Mouse (Mus musculus) kidney, postnatal 0 days (tissue): ENCODE results near the gene Ddc. TPM values are rescaled to one million over a fixed set of nuclear protein-coding genes. Genes with fewer than 3 reads are reported as not detected.

Experiments used
- ATAC-seq: fragments of 200-750 bp; cut with Nextera tagmentation; replicated peaks from 2 replicates; pipeline ENCODE4 v1.8.0; 2017; ENCODE audit warnings: low read depth, moderate number of reproducible peaks, moderate TSS enrichment, moderate library complexity; ENCODE audit not compliant: low FRiP score
- DNase-seq: peaks from one replicate; pipeline ENCODE4 v3.0.0-alpha.2; 2016; ENCODE audit warnings: low spot score
- H3K27ac ChIP-seq: fragments of 300-500 bp; sonication (generic); 2 replicates; pipeline ENCODE4 v1.5.1; 2014; ENCODE audit warnings: mild to moderate bottlenecking
- H3K27me3 ChIP-seq: fragments of 300-500 bp; sonication (generic); 2 replicates; pipeline ENCODE4 v1.6.1; 2014; ENCODE audit warnings: low read length, mixed read lengths; ENCODE audit not compliant: insufficient read depth
- H3K36me3 ChIP-seq: fragments of 300-500 bp; sonication (generic); 2 replicates; pipeline ENCODE4 v1.6.1; 2014; ENCODE audit warnings: low read length, mixed read lengths; ENCODE audit not compliant: insufficient read depth
- H3K4me1 ChIP-seq: fragments of 300-500 bp; sonication (generic); replicated peaks from 2 replicates; pipeline ENCODE4 v1.6.1; 2014; ENCODE audit warnings: antibody characterized with exemption, low read length, mixed read lengths; ENCODE audit not compliant: insufficient read depth
- H3K4me2 ChIP-seq: fragments of 300-500 bp; sonication (generic); 2 replicates; pipeline ENCODE4 v1.6.1; 2014; ENCODE audit warnings: mild to moderate bottlenecking, low read length, moderate library complexity, mixed read lengths
- H3K4me3 ChIP-seq: fragments of 300-500 bp; sonication (generic); replicated peaks from 2 replicates; pipeline ENCODE4 v1.5.1; 2014; ENCODE audit warnings: low read depth, low read length
- H3K9ac ChIP-seq: fragments of 300-500 bp; sonication (generic); 2 replicates; pipeline ENCODE4 v1.6.1; 2014; ENCODE audit warnings: low read depth, low read length
- H3K9me3 ChIP-seq: fragments of 300-500 bp; sonication (generic); replicated peaks from 2 replicates; pipeline ENCODE4 v1.6.1; 2016; ENCODE audit warnings: low read length, inconsistent platforms, mixed read lengths
- CTCF ChIP-seq: IDR thresholded peaks from 2 replicates; pipeline ENCODE4 v1.5.1; 2016; ENCODE audit warnings: antibody characterized with exemption, low read depth, mild to moderate bottlenecking, moderate library complexity
- WGBS: fragments of 180-500 bp; shearing (Covaris S2); extraction: QIAGEN DNeasy Blood & Tissue Kit; methylation state at CpG from one replicate; pipeline ENCODE4 v1.1.7; 2014; 5-methylcytosine and 5-hydroxymethylcytosine counted together
- polyA plus RNA-seq: library from polyadenylated mRNA; unstranded; fragments of >200 nt; fragmentation: Nextera tagmentation; extraction: Ambion mirVana; gene quantifications from 2 replicates; pipeline ENCODE4 v1.2.1, GENCODE M21; 2015

Gene Ddc
- polyA plus RNA-seq, 1 experiment from 2014 or later, result 17.4 TPM

DNA sequence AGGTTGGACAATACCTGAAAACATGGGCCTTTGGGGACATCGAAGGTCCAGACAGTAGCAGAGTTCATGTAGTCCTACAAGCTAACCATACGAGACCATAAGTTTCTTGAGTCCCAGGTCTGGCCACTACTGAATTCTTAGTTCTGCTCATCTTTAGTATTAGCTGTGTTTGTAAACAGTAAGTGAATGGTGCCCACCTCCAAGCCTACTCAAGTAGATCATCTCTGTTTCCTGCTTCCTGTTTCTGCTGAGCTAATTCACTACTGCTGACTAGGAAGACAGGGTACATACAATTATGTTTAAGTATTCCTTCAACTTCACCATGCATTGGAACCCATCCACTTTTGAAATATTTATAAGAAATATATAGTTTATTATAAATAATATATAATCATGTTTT is 129.9 kb downstream of the Ddc start:
- TF ChIP-seq CTCF, result no peak
- no peak overlapping the region for H3K4me3 ChIP-seq
- DNase-seq (no peak), ATAC-seq (no peak)
- no peak overlapping the region for H3K27ac ChIP-seq
- WGBS, result 79% methylated on average over 2 of the region's 2 CpGs
- no peaks in the 10 kb centered on the region for H3K4me1 ChIP-seq
- no peak overlapping the region for H3K4me2 ChIP-seq
- H3K9me3 ChIP-seq, result no peaks in the 10 kb centered on the region
- no peaks in the 10 kb centered on the region for H3K36me3 ChIP-seq
- no peak overlapping the region for H3K9ac ChIP-seq
- H3K27me3 ChIP-seq, result no peaks in the 10 kb centered on the region

DNA sequence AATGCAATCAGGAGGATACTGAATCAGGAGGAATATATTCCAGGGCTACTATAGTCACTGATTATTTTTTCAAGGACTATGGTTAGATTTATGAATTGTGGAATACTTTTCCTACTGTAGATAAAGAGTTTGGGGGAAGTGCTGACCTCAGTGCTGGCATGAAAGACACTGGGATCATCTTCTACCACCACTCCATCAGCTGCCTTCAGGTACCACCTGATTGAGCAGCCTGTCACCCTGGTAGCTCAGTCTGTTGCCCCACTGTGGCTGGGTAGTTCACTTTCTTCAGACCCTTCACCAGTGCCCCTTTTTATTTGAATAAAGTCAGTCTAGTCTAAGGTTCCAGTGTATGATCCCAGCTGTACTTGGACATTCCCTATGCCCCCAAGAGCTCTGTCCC is 131.2 kb downstream of the Ddc start:
- no peak for DNase-seq
- no peaks in the 10 kb centered on the region for H3K27me3 ChIP-seq
- no peak overlapping the region for H3K9ac ChIP-seq
- no peaks in the 10 kb centered on the region for H3K4me1 ChIP-seq
- H3K27ac ChIP-seq, result no peak overlapping the region
- H3K4me3 ChIP-seq, result no peak overlapping the region
- ATAC-seq, result no peak
- H3K4me2 ChIP-seq, result no peak overlapping the region
- TF ChIP-seq CTCF, result no peak
- H3K9me3 ChIP-seq, result no peaks in the 10 kb centered on the region
- no peaks in the 10 kb centered on the region for H3K36me3 ChIP-seq

DNA sequence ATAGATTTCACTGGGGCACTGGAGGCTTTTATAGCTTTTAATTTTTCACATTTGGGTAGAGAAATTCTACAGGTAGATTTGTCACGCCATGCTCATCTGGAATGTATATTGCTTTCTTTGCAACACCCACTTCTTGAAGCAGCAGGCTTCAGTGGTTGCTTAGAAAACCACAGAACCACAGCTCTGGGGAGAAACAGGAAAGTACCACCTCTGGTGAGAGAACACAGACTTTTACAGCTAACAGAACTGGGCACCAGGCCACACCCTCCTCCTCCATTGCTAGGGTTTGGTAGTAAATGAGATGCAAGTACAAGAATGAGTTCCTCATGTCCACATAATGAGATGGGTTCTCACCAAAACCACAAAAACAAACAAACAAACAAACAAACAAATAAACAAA is 131.8 kb downstream of the Ddc start:
- Histone ChIP-seq H3K4me2 (no peak overlapping the region), H3K4me1 (no peaks in the 10 kb centered on the region), H3K27me3 (no peaks in the 10 kb centered on the region), H3K9ac (no peak overlapping the region), H3K27ac (no peak overlapping the region), H3K4me3 (no peak overlapping the region), H3K36me3 (no peaks in the 10 kb centered on the region), H3K9me3 (no peaks in the 10 kb centered on the region)
- 95% methylated on average over 1 of the region's 1 CpGs for WGBS
- no peak for TF ChIP-seq CTCF
- no peak for DNase-seq
- no peak for ATAC-seq

- Histone ChIP-seq H3K9me3 (no peaks in the 10 kb centered on the region), H3K27ac (no peak overlapping the region), H3K36me3 (no peaks in the 10 kb centered on the region), H3K4me2 (no peak overlapping the region), H3K4me3 (no peak overlapping the region), H3K27me3 (no peaks in the 10 kb centered on the region), H3K9ac (no peak overlapping the region), H3K4me1 (no peaks in the 10 kb centered on the region)
- TF ChIP-seq CTCF, result no peak
- no peak for DNase-seq
- WGBS, result 74% methylated on average over 1 of the region's 1 CpGs
- no peak for ATAC-seq
Observed at GRCm38 (mm10) chr11:11765414-11765813, 132.5 kb downstream of the Ddc start.

Other genes with a start within 250 kb of the Ddc start
- gene Ikzf1, start 213.1 kb downstream of the Ddc start, polyA plus RNA-seq, result 0.32 and 0.63 TPM in 2 replicates
- 27.8 and 31.8 TPM in 2 replicates for gene Fignl1, start 89.2 kb downstream of the Ddc start, polyA plus RNA-seq
- 142 and 158 TPM in 2 replicates for gene Grb10, start 140.5 kb upstream of the Ddc start, polyA plus RNA-seq